Mouse (Mus musculus) small intestine, adult 2 months (tissue): ENCODE results near the gene Tyw3.

Source experiments
- CTCF ChIP-seq: fragments of 200-500 bp; IDR thresholded peaks from 2 replicates; pipeline ENCODE4 v1.5.1; 2012; ENCODE audit warnings: low read depth, mild to moderate bottlenecking, control low read depth, inconsistent platforms, low read length, moderate library complexity, mixed read lengths; ENCODE audit not compliant: insufficient replicate concordance, insufficient read length; ENCODE audit errors: extremely low read depth
- POLR2A ChIP-seq: fragments of 200-500 bp; IDR thresholded peaks from 2 replicates; pipeline ENCODE4 v1.6.1; 2012; ENCODE audit warnings: low read depth, mild to moderate bottlenecking, control low read depth, inconsistent platforms, low read length, moderate library complexity

GRCm38 (mm10) chr3:154533246-154533645 is 63.7 kb downstream of the Tyw3 start:
- TF ChIP-seq CTCF = no peak
- TF ChIP-seq POLR2A = no peak
